Comparison of ENCODE assay signal across 20 mouse cellular contexts in the genomic region with DNA sequence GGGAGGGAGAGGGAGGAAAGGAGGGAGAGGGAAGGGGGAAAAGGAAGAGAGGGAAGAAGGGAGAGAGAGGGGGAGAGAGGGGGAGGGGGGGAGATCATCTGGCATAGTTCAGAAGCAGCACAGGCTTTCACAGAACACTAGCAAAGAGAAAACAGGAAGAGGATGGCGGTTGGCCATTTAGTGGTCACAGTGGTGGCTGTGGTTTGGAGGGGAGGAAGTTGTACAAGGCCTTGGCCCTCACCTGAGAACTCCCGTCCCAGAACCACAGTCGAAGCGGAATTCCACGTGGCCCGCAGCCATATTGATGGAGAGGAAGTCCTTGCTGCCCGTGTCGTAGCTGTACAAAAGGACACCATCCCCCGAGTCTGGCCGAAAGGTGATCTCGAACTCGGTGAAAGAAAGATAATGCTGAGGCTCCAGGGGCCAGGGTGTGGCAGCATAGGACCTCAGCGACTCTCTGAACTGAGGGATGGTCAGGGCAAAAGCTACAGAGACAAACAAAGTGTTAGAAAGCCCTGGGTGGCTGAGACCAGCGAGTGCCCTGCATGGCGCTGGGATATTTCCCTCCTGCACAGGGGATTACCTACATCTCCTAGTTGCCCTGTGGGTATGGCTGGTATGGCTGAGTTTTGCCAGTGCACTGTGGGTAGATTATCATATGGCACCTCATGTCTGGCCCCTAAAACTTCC.
A peak's percentile ranks its signal among the peaks of the same experiment; 100 is the strongest.
DNase-seq lines count a peak whose midpoint lies in the region; ATAC-seq and TF ChIP-seq lines count a peak whose summit lies in the region.
"Had no signal": no experiment of that assay in that cellular context is flagged by ENCODE, and none has a peak within 500 bp of the region (broad histone marks: within the 10 kb centered on the region; RNA-seq: fewer than 3 reads in every experiment).

No protein-coding gene starts in this region.

- no peak for ATAC-seq in liver, postnatal 0 days
- ATAC-seq in common myeloid progenitor, adult 5-6 weeks (replicated peaks; ENCODE audit: low read depth, poor library complexity, severe bottlenecking) = peak; percentile 45; the same call in 1 of the 2 replicates
- ATAC-seq: forebrain, embryonic 14.5 days; hindbrain, embryonic 16.5 days had no signal

- H3K9ac ChIP-seq in liver, postnatal 0 days (replicated peaks) = no peak overlapping the region
- H3K9ac ChIP-seq: heart, embryonic 15.5 days; hindbrain, embryonic 12.5 days had no signal

- no peak for TF ChIP-seq EP300 in liver, postnatal 0 days (IDR thresholded peaks at IDR 0.05; ENCODE audit: low read depth)

- no peak overlapping the region for H3K27ac ChIP-seq in liver, postnatal 0 days (ENCODE audit: low read depth)
- H3K27ac ChIP-seq: gastrocnemius, adult 2 months; heart, adult 2 months; heart, embryonic 15.5 days; hindbrain, embryonic 12.5 days had no signal

- DNase-seq in liver = peak; percentile 5
- DNase-seq in liver, postnatal 0 days = no peak
- peak; percentile 4 for DNase-seq in induced T-regulatory cell, adult 2 months (ENCODE audit: low read depth)
- DNase-seq in splenic B cell, adult 2 months (ENCODE audit: low read depth, low spot score) = peak; percentile 14
- no peak for DNase-seq in cerebellum, postnatal 25 days
- DNase-seq in cerebellum, adult 8-10 months = no peak
- DNase-seq: adrenal gland, adult 2 months; adrenal gland, postnatal 25 days; cerebellum, adult 18-20 months; cerebellum, postnatal 10 days; gastrocnemius, adult 2 months; gastrocnemius, postnatal 36 days; heart, adult 2 months; heart, postnatal 14 days had no signal

- no peaks in the 10 kb centered on the region for H3K4me1 ChIP-seq in liver, postnatal 0 days (ENCODE audit: insufficient read depth)
- H3K4me1 ChIP-seq: heart, embryonic 15.5 days; hindbrain, embryonic 12.5 days had no signal

- H3K9me3 ChIP-seq in liver, postnatal 0 days (ENCODE audit: low read length) = no peaks in the 10 kb centered on the region
- H3K9me3 ChIP-seq: heart, embryonic 15.5 days; hindbrain, embryonic 12.5 days had no signal

- H3K4me3 ChIP-seq in liver, postnatal 0 days (ENCODE audit: low read depth, low read length) = no peak overlapping the region
- H3K4me3 ChIP-seq: gastrocnemius, adult 2 months; heart, adult 2 months; heart, embryonic 15.5 days; hindbrain, embryonic 12.5 days had no signal

- 54% methylated on average over 15 of the region's 15 CpGs for WGBS in liver, postnatal 0 days (ENCODE audit: insufficient replicate concordance)

- no peak for TF ChIP-seq CTCF in liver, postnatal 0 days (IDR thresholded peaks at IDR 0.05; ENCODE audit: low read depth)

- H3K4me2 ChIP-seq in liver, postnatal 0 days (ENCODE audit: low read depth, low read length) = no peak overlapping the region
- H3K4me2 ChIP-seq: heart, embryonic 11.5 days; heart, embryonic 15.5 days; hindbrain, embryonic 12.5 days had no signal

- 0 out of 2 replicates have a peak, but pooled peaks cover 7% of the 10 kb centered on the region for H3K27me3 ChIP-seq in liver, postnatal 0 days (ENCODE audit: insufficient read depth, low read length)
- H3K27me3 ChIP-seq in splenic B cell, adult 2 months (ENCODE audit: control insufficient read depth, insufficient read depth, low read length, poor library complexity, severe bottlenecking) = peaks cover 2% of the 10 kb centered on the region; the same call in 1 of the 2 replicates
- H3K27me3 ChIP-seq: heart, embryonic 15.5 days; hindbrain, embryonic 12.5 days had no signal

- no peaks in the 10 kb centered on the region for H3K36me3 ChIP-seq in liver, postnatal 0 days (replicated peaks; ENCODE audit: insufficient read depth, low read length)
- no peaks in the 10 kb centered on the region for H3K36me3 ChIP-seq in splenic B cell, adult 2 months (ENCODE audit: control insufficient read depth, insufficient read depth, low read length, poor library complexity, severe bottlenecking)
- H3K36me3 ChIP-seq: heart, embryonic 15.5 days; hindbrain, embryonic 12.5 days had no signal

Comparison
In these comparisons a context has a peak if more than half of its experiments do, and no peak if none do; other contexts are left out.
1. DNase-seq: peak in liver (single experiment), induced T-regulatory cell, adult 2 months (single experiment) and splenic B cell, adult 2 months (single experiment); none in liver, postnatal 0 days (single experiment), cerebellum, postnatal 25 days (0 of 2) and cerebellum, adult 8-10 months (single experiment).